Mouse (Mus musculus) liver, embryonic 13.5 days (tissue): ENCODE measurements at regions not wholly inside any gene's neighbourhood (a gene's known extent, or its start where the extent isn't known, plus 50 kb on each side); places are given as distances from the start of the nearest gene placed in this dataset.

ENCODE experiments used
- ATAC-seq: fragments of 200-750 bp; cut with Nextera tagmentation; 2 replicates; pipeline ENCODE4 v1.8.0; 2017; ENCODE audit warnings: low read depth, mild to moderate bottlenecking, moderate number of reproducible peaks, moderate library complexity
- DNase-seq: peaks from one replicate; pipeline ENCODE4 v3.0.0; 2022
- H3K27ac ChIP-seq: fragments of 300-500 bp; sonication (generic); 2 replicates; pipeline ENCODE4 v1.5.1; 2015; ENCODE audit warnings: moderate library complexity, mild to moderate bottlenecking, inconsistent platforms
- H3K27me3 ChIP-seq: fragments of 300-500 bp; sonication (generic); 2 replicates; pipeline ENCODE4 v1.6.1; 2015; ENCODE audit warnings: mild to moderate bottlenecking, inconsistent platforms
- H3K36me3 ChIP-seq: fragments of 300-500 bp; sonication (generic); 2 replicates; pipeline ENCODE4 v1.6.1; 2015; ENCODE audit warnings: mild to moderate bottlenecking, inconsistent platforms
- H3K4me1 ChIP-seq: fragments of 300-500 bp; sonication (generic); replicated peaks from 2 replicates; pipeline ENCODE4 v1.6.1; 2015; ENCODE audit warnings: inconsistent platforms
- H3K4me2 ChIP-seq: fragments of 300-500 bp; sonication (generic); 2 replicates; pipeline ENCODE4 v1.6.1; 2015; ENCODE audit warnings: inconsistent platforms, mild to moderate bottlenecking, moderate library complexity
- H3K4me3 ChIP-seq: fragments of 300-500 bp; sonication (generic); replicated peaks from 2 replicates; pipeline ENCODE4 v1.5.1; 2015; ENCODE audit warnings: mild to moderate bottlenecking, inconsistent platforms
- H3K9ac ChIP-seq: fragments of 300-500 bp; sonication (generic); 2 replicates; pipeline ENCODE4 v1.6.1; 2015; ENCODE audit warnings: mild to moderate bottlenecking, inconsistent platforms
- H3K9me3 ChIP-seq: fragments of 300-500 bp; sonication (generic); replicated peaks from 2 replicates; pipeline ENCODE4 v1.6.1; 2016; ENCODE audit warnings: inconsistent platforms
- WGBS: fragments of 180-500 bp; shearing (Covaris S2); methylation state at CpG from one replicate; pipeline ENCODE4 v1.1.7; 2015; ENCODE audit not compliant: insufficient replicate concordance; 5-methylcytosine and 5-hydroxymethylcytosine counted together

GRCm38 (mm10) chr8:8011151-8011550 is 649.9 kb downstream of the Efnb2 start:
- Histone ChIP-seq H3K9ac (no peak overlapping the region), H3K4me2 (no peak overlapping the region), H3K27ac (no peak overlapping the region), H3K27me3 (no peaks in the 10 kb centered on the region), H3K4me3 (no peak overlapping the region), H3K9me3 (no peaks in the 10 kb centered on the region), H3K4me1 (no peaks in the 10 kb centered on the region), H3K36me3 (no peaks in the 10 kb centered on the region)
- no peak for ATAC-seq
- WGBS, result 55% methylated on average over 4 of the region's 4 CpGs
- DNase-seq, result no peak

GRCm38 (mm10) chr8:7994905-7995304 is 666.1 kb downstream of the Efnb2 start:
- ATAC-seq (no peak), DNase-seq (no peak)
- Histone ChIP-seq H3K9me3 (no peaks in the 10 kb centered on the region), H3K4me2 (no peak overlapping the region), H3K4me3 (no peak overlapping the region), H3K27me3 (no peaks in the 10 kb centered on the region), H3K36me3 (no peaks in the 10 kb centered on the region), H3K9ac (no peak overlapping the region), H3K4me1 (no peaks in the 10 kb centered on the region), H3K27ac (no peak overlapping the region)
- 31% methylated on average over 2 of the region's 2 CpGs for WGBS

GRCm38 (mm10) chr8:7988820-7989219 is 672.2 kb downstream of the Efnb2 start:
- no peaks in the 10 kb centered on the region for H3K27me3 ChIP-seq
- no peaks in the 10 kb centered on the region for H3K9me3 ChIP-seq
- no peaks in the 10 kb centered on the region for H3K4me1 ChIP-seq
- H3K36me3 ChIP-seq, result no peaks in the 10 kb centered on the region
- no peak overlapping the region for H3K4me2 ChIP-seq
- WGBS, result 61% methylated on average over 3 of the region's 3 CpGs
- no peak overlapping the region for H3K4me3 ChIP-seq
- no peak overlapping the region for H3K9ac ChIP-seq
- H3K27ac ChIP-seq, result no peak overlapping the region
- DNase-seq (no peak), ATAC-seq (no peak)

- no peak overlapping the region for H3K9ac ChIP-seq
- ATAC-seq (no peak), DNase-seq (no peak)
- 63% methylated on average over 6 of the region's 6 CpGs for WGBS
- no peaks in the 10 kb centered on the region for H3K4me1 ChIP-seq
- no peak overlapping the region for H3K27ac ChIP-seq
- no peaks in the 10 kb centered on the region for H3K36me3 ChIP-seq
- H3K4me3 ChIP-seq, result no peak overlapping the region
- no peaks in the 10 kb centered on the region for H3K27me3 ChIP-seq
- no peaks in the 10 kb centered on the region for H3K9me3 ChIP-seq
- no peak overlapping the region for H3K4me2 ChIP-seq
These were observed 684.0 kb downstream of the Efnb2 start for GRCm38 (mm10) chr8:7977020-7977419.

GRCm38 (mm10) chr8:7973791-7974190 is 687.3 kb downstream of the Efnb2 start:
- 71% methylated on average over 4 of the region's 4 CpGs for WGBS
- Histone ChIP-seq H3K27me3 (no peaks in the 10 kb centered on the region), H3K9me3 (no peaks in the 10 kb centered on the region), H3K4me3 (no peak overlapping the region), H3K9ac (no peak overlapping the region), H3K4me1 (no peaks in the 10 kb centered on the region), H3K4me2 (no peak overlapping the region), H3K36me3 (no peaks in the 10 kb centered on the region), H3K27ac (no peak overlapping the region)
- ATAC-seq (no peak), DNase-seq (no peak)

GRCm38 (mm10) chr8:7964276-7964675 is 696.8 kb downstream of the Efnb2 start:
- no peaks in the 10 kb centered on the region for H3K27me3 ChIP-seq
- no peaks in the 10 kb centered on the region for H3K4me1 ChIP-seq
- no peak overlapping the region for H3K27ac ChIP-seq
- no peaks in the 10 kb centered on the region for H3K9me3 ChIP-seq
- H3K4me3 ChIP-seq, result no peak overlapping the region
- no peak overlapping the region for H3K4me2 ChIP-seq
- no peaks in the 10 kb centered on the region for H3K36me3 ChIP-seq
- 69% methylated on average over 2 of the region's 2 CpGs for WGBS
- H3K9ac ChIP-seq, result no peak overlapping the region
- ATAC-seq (no peak), DNase-seq (no peak)

GRCm38 (mm10) chr8:7956745-7957144 is 704.3 kb downstream of the Efnb2 start:
- Histone ChIP-seq H3K9me3 (no peaks in the 10 kb centered on the region), H3K36me3 (no peaks in the 10 kb centered on the region), H3K4me2 (no peak overlapping the region), H3K4me3 (no peak overlapping the region), H3K4me1 (no peaks in the 10 kb centered on the region), H3K27me3 (no peaks in the 10 kb centered on the region), H3K27ac (no peak overlapping the region), H3K9ac (no peak overlapping the region)
- no peak for DNase-seq
- ATAC-seq, result no peak

GRCm38 (mm10) chr8:7954851-7955250 is 706.2 kb downstream of the Efnb2 start:
- 69% methylated on average over 3 of the region's 3 CpGs for whole genome bisulfite sequencing
- no peak for DNase-seq
- Histone ChIP-seq H3K9me3 (no peaks in the 10 kb centered on the region), H3K27me3 (no peaks in the 10 kb centered on the region), H3K4me1 (no peaks in the 10 kb centered on the region), H3K27ac (no peak overlapping the region), H3K4me3 (no peak overlapping the region), H3K9ac (no peak overlapping the region), H3K4me2 (no peak overlapping the region), H3K36me3 (no peaks in the 10 kb centered on the region)
- ATAC-seq, result no peak

- H3K4me2 ChIP-seq, result no peak overlapping the region
- H3K4me1 ChIP-seq, result no peaks in the 10 kb centered on the region
- no peaks in the 10 kb centered on the region for H3K9me3 ChIP-seq
- no peak for ATAC-seq
- 63% methylated on average over 10 of the region's 10 CpGs for WGBS
- no peak overlapping the region for H3K4me3 ChIP-seq
- no peak overlapping the region for H3K27ac ChIP-seq
- no peak overlapping the region for H3K9ac ChIP-seq
- H3K27me3 ChIP-seq, result no peaks in the 10 kb centered on the region
- no peaks in the 10 kb centered on the region for H3K36me3 ChIP-seq
- no peak for DNase-seq
These were observed 714.9 kb downstream of the Efnb2 start for GRCm38 (mm10) chr8:7945966-7946775.

GRCm38 (mm10) chr8:7936596-7936995 is 724.4 kb downstream of the Efnb2 start:
- Histone ChIP-seq H3K4me2 (no peak overlapping the region), H3K27ac (no peak overlapping the region), H3K36me3 (no peaks in the 10 kb centered on the region), H3K9me3 (no peaks in the 10 kb centered on the region), H3K9ac (no peak overlapping the region), H3K27me3 (no peaks in the 10 kb centered on the region), H3K4me3 (no peak overlapping the region), H3K4me1 (no peaks in the 10 kb centered on the region)
- no peak for ATAC-seq
- WGBS, result 62% methylated on average over 2 of the region's 2 CpGs
- no peak for DNase-seq

- WGBS, result 59% methylated on average over 8 of the region's 8 CpGs
- ATAC-seq (no peak), DNase-seq (no peak)
- no peak overlapping the region for H3K27ac ChIP-seq
- H3K4me1 ChIP-seq, result no peaks in the 10 kb centered on the region
- no peaks in the 10 kb centered on the region for H3K27me3 ChIP-seq
- H3K4me3 ChIP-seq, result no peak overlapping the region
- no peaks in the 10 kb centered on the region for H3K36me3 ChIP-seq
- no peak overlapping the region for H3K4me2 ChIP-seq
- no peak overlapping the region for H3K9ac ChIP-seq
- H3K9me3 ChIP-seq, result no peaks in the 10 kb centered on the region
These were observed 741.6 kb downstream of the Efnb2 start for GRCm38 (mm10) chr8:7919416-7919815.

- 39% methylated on average over 3 of the region's 3 CpGs for WGBS
- no peak overlapping the region for H3K4me2 ChIP-seq
- no peak overlapping the region for H3K9ac ChIP-seq
- no peaks in the 10 kb centered on the region for H3K36me3 ChIP-seq
- H3K9me3 ChIP-seq, result no peaks in the 10 kb centered on the region
- no peaks in the 10 kb centered on the region for H3K27me3 ChIP-seq
- H3K4me3 ChIP-seq, result no peak overlapping the region
- H3K4me1 ChIP-seq, result no peaks in the 10 kb centered on the region
- DNase-seq, result no peak
- no peak overlapping the region for H3K27ac ChIP-seq
- ATAC-seq, result no peak
These were observed 766.7 kb downstream of the Efnb2 start for GRCm38 (mm10) chr8:7894338-7894737.
